Mouse (Mus musculus): ENCODE results near the gene Tagap1. TPM values are rescaled to one million over a fixed set of nuclear protein-coding genes. Genes with fewer than 3 reads are reported as not detected.
"Not testable (repeated sequence)": the region's sequence is repeated elsewhere in the genome, so short reads cannot be mapped to it uniquely, and the experiment has no call there.

The Tagap1 gene
- polyA plus RNA-seq, 1 experiment from 2014 or later = 50.8 TPM

DNA sequence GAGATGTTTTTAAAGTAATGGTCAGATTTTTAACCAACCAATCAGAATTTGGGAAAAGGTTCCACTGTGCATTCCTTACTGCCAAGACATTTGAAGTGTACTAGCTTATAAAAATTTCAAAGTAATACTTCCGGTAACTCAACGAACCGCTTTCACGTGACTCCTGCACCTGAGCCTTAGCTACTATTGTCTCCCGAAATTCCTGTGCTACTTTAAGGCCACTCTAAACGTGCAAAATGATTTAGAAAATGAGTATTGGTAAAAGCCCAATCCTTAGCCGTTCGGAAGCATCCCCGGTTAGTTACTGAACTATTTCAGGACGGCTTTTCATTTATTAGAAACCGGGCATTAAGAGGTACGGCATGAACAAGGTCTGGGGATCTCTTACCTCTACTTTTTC is 607 bp downstream of the Tagap1 start:
- Histone ChIP-seq H3K4me3 (peak overlapping the region; percentile 49), H3K4me2 (peak overlapping the region; percentile 54), H3K9ac (peak overlapping the region; percentile 71; the same call in 1 of the 2 replicates)
- not testable (repeated sequence) for H3K27me3 ChIP-seq; H3K36me3 ChIP-seq; ATAC-seq (ENCODE audit: insufficient number of reproducible peaks, insufficient read depth, low FRiP score, low TSS enrichment, low read depth); H3K27ac ChIP-seq; H3K9me3 ChIP-seq; H3K4me1 ChIP-seq
- under 1% methylated on average over 12 of the region's 12 CpGs for WGBS

DNA sequence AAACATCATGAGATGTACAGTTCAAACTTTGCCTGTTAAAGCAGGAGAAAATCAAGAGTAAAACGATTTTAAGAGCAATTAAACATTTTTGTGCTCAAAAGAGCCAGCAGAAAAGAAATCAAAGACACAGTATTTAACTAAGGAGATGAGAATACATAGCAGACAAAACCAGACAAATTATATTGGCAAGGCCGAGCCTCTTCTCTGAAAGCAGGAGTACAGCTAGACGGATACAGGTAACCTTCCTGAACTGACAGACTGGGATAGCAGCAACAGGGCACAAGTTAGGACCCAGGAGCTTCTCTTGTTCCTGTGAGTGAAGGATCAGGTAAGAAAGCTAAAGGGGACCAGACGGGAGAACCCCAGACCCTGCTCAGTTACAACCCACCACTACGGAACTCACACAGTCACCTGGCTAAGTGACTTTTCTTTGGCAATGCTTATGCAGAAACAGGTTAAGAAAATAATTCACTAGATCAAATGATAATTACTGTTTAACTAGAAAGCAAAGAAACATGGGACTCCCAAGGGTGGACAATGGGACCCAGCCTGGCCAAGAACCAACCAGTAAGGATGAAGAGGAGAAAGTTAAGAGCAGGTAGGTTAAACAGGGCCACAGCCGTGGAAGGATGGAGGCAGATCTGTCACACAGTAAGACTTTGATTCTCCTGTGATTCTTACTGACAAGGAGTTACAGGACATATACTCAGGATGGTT is 1.3 kb downstream of the Tagap1 start:
- ATAC-seq (ENCODE audit: insufficient number of reproducible peaks, insufficient read depth, low FRiP score, low TSS enrichment, low read depth); H3K4me1 ChIP-seq; H3K27ac ChIP-seq; H3K9ac ChIP-seq; H3K36me3 ChIP-seq; H3K9me3 ChIP-seq; H3K27me3 ChIP-seq: not testable (repeated sequence)
- 57% methylated on average over 5 of the region's 6 CpGs for WGBS
- Histone ChIP-seq H3K4me2 (peak overlapping the region; percentile 54), H3K4me3 (peak overlapping the region; percentile 49)

DNA sequence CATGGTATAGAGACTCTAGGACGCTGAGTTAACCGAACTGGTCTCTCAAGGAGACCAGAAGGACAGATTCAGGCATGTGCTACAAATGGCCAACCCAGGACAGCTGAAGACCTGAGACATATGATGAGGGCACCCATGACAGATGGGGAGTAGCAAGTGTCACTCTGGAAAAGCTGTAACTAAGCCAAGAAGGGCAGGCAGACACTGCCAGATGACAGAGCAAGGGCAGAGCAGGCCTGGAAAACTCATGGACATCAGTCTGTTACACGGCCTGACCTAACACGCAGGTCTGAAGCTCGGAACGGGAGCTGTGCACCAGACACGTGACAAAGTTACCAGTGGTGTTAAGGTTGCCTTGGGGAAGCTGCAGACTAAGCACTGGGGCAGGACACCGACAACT is 2.1 kb downstream of the Tagap1 start:
- not testable (repeated sequence) for H3K4me2 ChIP-seq; H3K9me3 ChIP-seq; H3K4me3 ChIP-seq; H3K4me1 ChIP-seq; ATAC-seq (ENCODE audit: insufficient number of reproducible peaks, insufficient read depth, low FRiP score, low TSS enrichment, low read depth); H3K27me3 ChIP-seq; H3K36me3 ChIP-seq; H3K9ac ChIP-seq; H3K27ac ChIP-seq
- 94% methylated on average over 7 of the region's 8 CpGs for WGBS

DNA sequence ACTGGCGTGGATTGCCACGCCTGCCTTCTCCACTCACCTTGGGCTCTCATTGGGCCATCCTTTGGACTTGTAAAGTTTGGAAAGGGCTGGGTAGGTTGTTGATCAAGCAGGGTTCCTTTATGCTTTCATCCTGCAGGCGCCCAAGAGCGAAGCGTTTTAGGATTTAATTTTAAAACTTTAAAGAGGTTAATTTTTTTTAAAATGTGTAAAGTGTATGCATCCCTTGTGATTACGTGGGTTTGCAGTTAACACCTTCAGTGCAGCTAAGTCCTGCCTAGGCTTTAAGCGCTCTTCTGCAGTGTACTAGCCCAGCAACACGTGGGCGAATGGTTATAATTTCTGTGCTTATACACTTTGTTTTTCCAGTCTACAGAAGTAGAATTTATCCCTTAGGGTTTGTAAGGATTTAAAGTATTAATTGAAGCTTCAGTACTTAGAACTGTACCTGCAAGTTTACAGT is 12.2 kb downstream of the Tagap1 start:
- Histone ChIP-seq H3K27ac (peak overlapping the region; percentile 80), H3K4me3 (peak overlapping the region; percentile 55), H3K4me2 (peak overlapping the region; percentile 65), H3K9ac (peak overlapping the region; percentile 70)
- H3K36me3 ChIP-seq; H3K27me3 ChIP-seq; ATAC-seq (ENCODE audit: insufficient number of reproducible peaks, insufficient read depth, low FRiP score, low TSS enrichment, low read depth); H3K4me1 ChIP-seq; H3K9me3 ChIP-seq: not testable (repeated sequence)
- 9% methylated on average over 9 of the region's 9 CpGs for WGBS

GRCm38 (mm10) chr17:6947984-6948768 is 12.8 kb downstream of the Tagap1 start, which contains the start of gene Rsph3b:
Gene Rsph3b, minus strand, starts transcription at chr17:6948682.
- peak; percentile 91 for ATAC-seq (ENCODE audit: insufficient number of reproducible peaks, insufficient read depth, low FRiP score, low TSS enrichment, low read depth)
- H3K4me1 ChIP-seq, H3K27me3 ChIP-seq, H3K9me3 ChIP-seq, H3K36me3 ChIP-seq: not testable (repeated sequence)
- Histone ChIP-seq H3K9ac (peak within 1 kb of the TSS; percentile 70), H3K4me2 (peak within 1 kb of the TSS; percentile 65), H3K4me3 (peak within 1 kb of the TSS; percentile 55), H3K27ac (peak within 1 kb of the TSS; percentile 80)
- under 1% methylated on average over 71 of the region's 73 CpGs for WGBS

GRCm38 (mm10) chr17:6947637-6947983 is 13.3 kb downstream of the Tagap1 start:
- H3K27me3 ChIP-seq; H3K27ac ChIP-seq; H3K4me1 ChIP-seq; H3K9ac ChIP-seq; H3K36me3 ChIP-seq; H3K9me3 ChIP-seq; ATAC-seq (ENCODE audit: insufficient number of reproducible peaks, insufficient read depth, low FRiP score, low TSS enrichment, low read depth): not testable (repeated sequence)
- Histone ChIP-seq H3K4me3 (peak overlapping the region; percentile 55), H3K4me2 (peak overlapping the region; percentile 65)
- WGBS = no CpG with 5 or more reads among the region's 8 CpGs

DNA sequence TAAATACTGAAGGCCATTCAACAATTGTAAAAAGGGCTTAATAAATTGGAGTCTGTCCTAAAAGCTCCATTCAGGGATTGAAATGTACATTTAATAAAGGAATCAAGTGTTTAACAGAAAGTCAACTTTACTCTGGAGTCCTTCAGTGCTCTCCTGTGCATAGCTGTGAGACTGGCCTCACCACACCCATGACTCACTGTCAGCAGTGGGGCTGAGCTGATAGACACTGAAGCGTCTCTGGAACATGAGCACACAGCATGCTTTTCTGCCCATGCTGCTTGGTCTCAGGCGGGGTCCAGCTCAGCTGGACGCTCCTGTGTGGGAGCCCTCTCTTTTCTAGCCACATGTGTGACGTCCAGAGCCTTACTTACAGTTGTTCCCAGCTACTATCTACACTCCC is 18.4 kb downstream of the Tagap1 start:
- not testable (repeated sequence) for H3K4me2 ChIP-seq; H3K27me3 ChIP-seq; H3K4me3 ChIP-seq; H3K4me1 ChIP-seq; H3K9me3 ChIP-seq; ATAC-seq (ENCODE audit: insufficient number of reproducible peaks, insufficient read depth, low FRiP score, low TSS enrichment, low read depth); H3K36me3 ChIP-seq; H3K9ac ChIP-seq; H3K27ac ChIP-seq
- no CpG with 5 or more reads among the region's 4 CpGs for WGBS

- not testable (repeated sequence) for ATAC-seq (ENCODE audit: insufficient number of reproducible peaks, insufficient read depth, low FRiP score, low TSS enrichment, low read depth); H3K9ac ChIP-seq; H3K27ac ChIP-seq; H3K36me3 ChIP-seq; H3K4me3 ChIP-seq; H3K4me2 ChIP-seq; H3K27me3 ChIP-seq; H3K9me3 ChIP-seq; H3K4me1 ChIP-seq
- WGBS = 98% methylated on average over 7 of the region's 7 CpGs
Measured at GRCm38 (mm10) chr17:6931625-6932024, 29.3 kb downstream of the Tagap1 start.

GRCm38 (mm10) chr17:6920351-6920894 is 40.5 kb downstream of the Tagap1 start:
- not testable (repeated sequence) for H3K4me1 ChIP-seq; H3K36me3 ChIP-seq; H3K4me3 ChIP-seq; H3K27ac ChIP-seq; ATAC-seq (ENCODE audit: insufficient number of reproducible peaks, insufficient read depth, low FRiP score, low TSS enrichment, low read depth); H3K4me2 ChIP-seq; H3K9me3 ChIP-seq; H3K9ac ChIP-seq; H3K27me3 ChIP-seq
- WGBS = 89% methylated on average over 7 of the region's 7 CpGs

GRCm38 (mm10) chr17:6919388-6919787 is 41.6 kb downstream of the Tagap1 start:
- not testable (repeated sequence) for ATAC-seq (ENCODE audit: insufficient number of reproducible peaks, insufficient read depth, low FRiP score, low TSS enrichment, low read depth)
- 96% methylated on average over 3 of the region's 3 CpGs for WGBS

DNA sequence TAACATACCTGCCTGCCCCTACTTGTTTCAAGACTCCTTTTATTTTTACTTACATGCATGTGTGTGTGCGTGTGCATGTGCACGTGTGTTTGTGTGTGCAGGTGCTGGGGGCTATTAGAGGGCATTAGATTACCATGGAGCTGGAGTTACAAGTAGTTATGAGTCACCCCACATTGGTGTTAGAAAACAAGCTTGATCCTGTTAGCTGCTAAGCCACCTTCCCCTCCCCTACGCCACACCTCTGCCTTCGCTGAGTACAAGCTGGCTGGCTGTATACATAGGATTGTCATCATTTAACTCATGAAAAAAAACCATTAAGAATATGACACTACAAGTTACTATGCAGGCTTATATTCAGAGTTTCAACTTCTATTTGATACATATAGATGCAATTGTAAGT is 45.7 kb downstream of the Tagap1 start:
- 87% methylated on average over 4 of the region's 4 CpGs for WGBS
- H3K4me2 ChIP-seq; H3K27ac ChIP-seq; ATAC-seq (ENCODE audit: insufficient number of reproducible peaks, insufficient read depth, low FRiP score, low TSS enrichment, low read depth); H3K27me3 ChIP-seq; H3K4me3 ChIP-seq; H3K4me1 ChIP-seq; H3K9ac ChIP-seq; H3K9me3 ChIP-seq; H3K36me3 ChIP-seq: not testable (repeated sequence)

More at GRCm38 (mm10) chr17:6919388-6919787, 41.6 kb downstream of the Tagap1 start:
- not testable (repeated sequence) for H3K9me3 ChIP-seq, H3K27me3 ChIP-seq, H3K4me2 ChIP-seq, H3K4me1 ChIP-seq, H3K36me3 ChIP-seq, H3K27ac ChIP-seq, H3K4me3 ChIP-seq, H3K9ac ChIP-seq

GRCm38 (mm10) chr17:6914066-6914465 is 46.9 kb downstream of the Tagap1 start:
- H3K4me1 ChIP-seq; H3K27me3 ChIP-seq; H3K9me3 ChIP-seq; H3K4me3 ChIP-seq; H3K9ac ChIP-seq; H3K4me2 ChIP-seq; H3K27ac ChIP-seq; H3K36me3 ChIP-seq; ATAC-seq (ENCODE audit: insufficient number of reproducible peaks, insufficient read depth, low FRiP score, low TSS enrichment, low read depth): not testable (repeated sequence)
- WGBS = 50% methylated on average over 2 of the region's 6 CpGs

All from embryonic facial prominence, embryonic 13.5 days (tissue).